Mouse (Mus musculus) limb, embryonic 14.5 days (tissue): ENCODE measurements around the gene Atp7b. TPM values are rescaled to one million over a fixed set of nuclear protein-coding genes. Genes with fewer than 3 reads are reported as not detected.

ENCODE experiments used
- ATAC-seq: fragments of 200-750 bp; cut with Nextera tagmentation; 2 replicates; pipeline ENCODE4 v1.8.0; 2017; ENCODE audit warnings: low read depth, moderate number of reproducible peaks, moderate TSS enrichment; ENCODE audit not compliant: low FRiP score
- DNase-seq: peaks from one replicate; pipeline ENCODE4 v3.0.0-alpha.2; 2015; ENCODE audit warnings: low spot score
- H3K27ac ChIP-seq: fragments of 300-500 bp; sonication (generic); replicated peaks from 2 replicates; pipeline ENCODE4 v1.5.1; 2014; ENCODE audit warnings: low read depth, mild to moderate bottlenecking, low read length, moderate library complexity, mixed read lengths
- H3K27me3 ChIP-seq: fragments of 300-500 bp; sonication (generic); 2 replicates; pipeline ENCODE4 v1.6.1; 2014; ENCODE audit warnings: low read length, mixed read lengths; ENCODE audit not compliant: control insufficient read depth, insufficient read depth
- H3K36me3 ChIP-seq: fragments of 300-500 bp; sonication (generic); 2 replicates; pipeline ENCODE4 v1.6.1; 2014; ENCODE audit warnings: mild to moderate bottlenecking, low read length, moderate library complexity, mixed read lengths; ENCODE audit not compliant: control insufficient read depth, insufficient read depth
- H3K4me1 ChIP-seq: fragments of 300-500 bp; sonication (generic); 2 replicates; pipeline ENCODE4 v1.6.1; 2014; ENCODE audit warnings: antibody characterized with exemption, low read length, mixed read lengths; ENCODE audit not compliant: control insufficient read depth, insufficient read depth
- H3K4me2 ChIP-seq: fragments of 300-500 bp; sonication (generic); replicated peaks from 2 replicates; pipeline ENCODE4 v1.6.1; 2014; ENCODE audit warnings: low read depth, mild to moderate bottlenecking, low read length, moderate library complexity; ENCODE audit not compliant: severe bottlenecking
- H3K4me3 ChIP-seq: fragments of 300-500 bp; sonication (generic); replicated peaks from 2 replicates; pipeline ENCODE4 v1.5.1; 2014; ENCODE audit warnings: low read length
- H3K9ac ChIP-seq: fragments of 300-500 bp; sonication (generic); 2 replicates; pipeline ENCODE4 v1.6.1; 2014; ENCODE audit warnings: mild to moderate bottlenecking, low read depth, low read length, moderate library complexity; ENCODE audit not compliant: severe bottlenecking
- H3K9me3 ChIP-seq: fragments of 300-500 bp; sonication (generic); 2 replicates; pipeline ENCODE4 v1.6.1; 2016; ENCODE audit warnings: low read length; ENCODE audit not compliant: control insufficient read depth
- POLR2A ChIP-seq: fragments of 200-500 bp; IDR thresholded peaks from 2 replicates; pipeline ENCODE4 v1.8.0; 2012; ENCODE audit warnings: inconsistent platforms, mild to moderate bottlenecking, moderate library complexity, borderline replicate concordance; ENCODE audit not compliant: insufficient read depth, insufficient read length; ENCODE audit errors: extremely low read depth
- WGBS: fragments of 180-500 bp; shearing (Covaris S2); extraction: QIAGEN DNeasy Blood & Tissue Kit; methylation state at CpG from one replicate; pipeline ENCODE4 v1.1.7; 2014; 5-methylcytosine and 5-hydroxymethylcytosine counted together
- polyA plus RNA-seq, 2 experiments: library from polyadenylated mRNA; depleted of rRNA in 1 of 2; stranded (reverse) in 1 of 2; unstranded in 1 of 2; fragments of >200 nt; fragmentation: Nextera tagmentation in 1 of 2; extraction: Ambion mirVana in 1 of 2; gene quantifications; 2 replicates each; pipeline versions ENCODE4 v1.2.1 to v1.2.3; 2012 to 2014

The Atp7b gene
- polyA plus RNA-seq, 2 experiments = 0.29 to 0.63 TPM

DNA sequence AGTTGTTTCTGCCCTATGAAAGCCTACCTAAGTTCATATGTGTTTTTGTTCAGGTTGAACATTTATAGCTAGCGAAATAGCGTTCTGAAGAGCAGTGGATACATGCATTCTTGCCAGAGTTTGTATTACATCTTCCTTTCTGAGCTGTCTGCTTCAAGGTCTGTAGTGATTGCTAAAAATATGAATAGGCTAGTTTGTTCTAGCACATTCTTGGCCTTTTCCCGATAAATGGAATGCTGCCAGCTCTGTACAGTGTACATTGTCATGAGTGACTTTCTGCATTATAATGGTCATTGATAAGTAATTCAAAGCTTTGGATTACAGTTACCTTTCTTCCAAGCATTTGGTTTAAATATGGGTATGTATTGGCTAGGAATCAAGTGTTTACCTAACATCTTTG lies 1.0 kb upstream of the Atp7b start:
- H3K36me3 ChIP-seq = peaks cover 28% of the 10 kb centered on the region
- DNase-seq = no peak
- H3K4me3 ChIP-seq = peak overlapping the region; percentile 75
- H3K9me3 ChIP-seq = no peaks in the 10 kb centered on the region; the same call in 1 of the 2 replicates
- H3K27ac ChIP-seq = no peak overlapping the region
- WGBS = 9% methylated on average over 3 of the region's 3 CpGs
- no peak for TF ChIP-seq POLR2A
- no peak for ATAC-seq
- peaks cover 19% of the 10 kb centered on the region for H3K27me3 ChIP-seq
- H3K9ac ChIP-seq = peak overlapping the region; percentile 66
- peaks cover 4% of the 10 kb centered on the region; the same call in 1 of the 2 replicates for H3K4me1 ChIP-seq
- peak overlapping the region; percentile 77 for H3K4me2 ChIP-seq

DNA sequence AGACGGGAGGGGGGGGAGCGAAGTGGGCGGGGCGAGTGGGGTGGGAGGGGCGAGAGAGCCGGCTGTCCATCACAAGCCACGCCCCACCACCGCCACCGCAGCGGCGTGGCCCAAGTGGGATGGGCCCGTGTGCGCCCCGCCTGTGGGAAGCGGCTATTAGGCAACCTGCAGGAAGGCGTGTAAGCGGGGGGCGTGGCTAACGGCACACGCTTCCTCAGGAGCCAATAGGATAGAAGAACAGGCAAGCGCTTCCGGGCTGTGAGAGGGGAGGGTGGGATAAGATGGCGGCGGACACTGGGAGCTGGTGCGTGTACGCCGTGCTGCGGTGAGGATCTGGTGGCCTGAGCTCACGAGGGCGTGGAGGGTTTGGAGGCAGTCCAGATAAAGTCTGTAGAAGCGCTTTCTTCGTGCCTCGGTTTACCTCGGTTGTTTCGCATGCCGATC lies 363 bp upstream of the Atp7b start, which contains the start of gene Alg11:
Gene Alg11, plus strand, starts transcription at position 276 of the 444 bp plus-strand sequence.
- Histone ChIP-seq H3K27me3 (peaks cover 19% of the 10 kb centered on the region), H3K4me3 (peak within 1 kb of the TSS; percentile 75), H3K36me3 (peaks cover 22% of the 10 kb centered on the region), H3K27ac (no peak within 1 kb of the TSS), H3K9ac (peak within 1 kb of the TSS; percentile 66), H3K4me2 (peak within 1 kb of the TSS; percentile 97), H3K9me3 (no peaks in the 10 kb centered on the region), H3K4me1 (peaks cover 4% of the 10 kb centered on the region; the same call in 1 of the 2 replicates)
- 0% methylated on average over 24 of the region's 36 CpGs for WGBS
- ATAC-seq (peak; percentile 100), DNase-seq (peak; percentile 97)
- TF ChIP-seq POLR2A = peak; percentile 92; the same call in 1 of the 2 replicates

DNA sequence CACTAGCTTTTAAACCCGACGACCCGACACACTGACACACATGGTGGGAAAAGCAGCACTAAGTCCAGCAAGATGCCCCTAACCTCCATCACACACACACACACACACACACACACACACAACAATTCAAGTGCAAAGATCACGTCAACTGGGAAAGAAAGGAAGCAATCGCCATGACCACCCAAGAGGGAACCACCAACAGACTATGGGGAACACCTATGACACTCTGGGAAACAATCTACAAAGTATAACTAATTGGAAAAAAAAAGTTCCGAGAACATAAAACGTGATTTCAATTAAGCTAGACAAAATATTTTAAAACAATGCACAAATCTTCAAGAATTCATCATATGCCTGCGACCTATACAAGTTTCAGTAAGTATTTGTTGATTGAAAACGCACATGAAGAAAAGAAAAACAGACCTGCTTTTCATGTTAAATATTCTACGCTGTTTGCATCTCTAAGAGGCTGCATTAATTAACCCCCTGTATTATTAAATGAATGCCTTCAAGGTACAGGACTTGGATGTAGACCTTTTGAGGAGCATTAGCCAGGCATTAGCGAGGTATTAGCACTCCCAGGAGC lies 859 bp downstream of the Atp7b start:
- DNase-seq (no peak), ATAC-seq (no peak)
- H3K9ac ChIP-seq = peak overlapping the region; percentile 66; the same call in 1 of the 2 replicates
- peaks cover 11% of the 10 kb centered on the region for H3K36me3 ChIP-seq
- H3K27me3 ChIP-seq = peaks cover 19% of the 10 kb centered on the region
- H3K4me2 ChIP-seq = peak overlapping the region; percentile 97
- H3K27ac ChIP-seq = no peak overlapping the region
- no peaks in the 10 kb centered on the region for H3K9me3 ChIP-seq
- no peak for TF ChIP-seq POLR2A
- peaks cover 4% of the 10 kb centered on the region; the same call in 1 of the 2 replicates for H3K4me1 ChIP-seq
- H3K4me3 ChIP-seq = peak overlapping the region; percentile 75
- WGBS = 39% methylated on average over 11 of the region's 11 CpGs

DNA sequence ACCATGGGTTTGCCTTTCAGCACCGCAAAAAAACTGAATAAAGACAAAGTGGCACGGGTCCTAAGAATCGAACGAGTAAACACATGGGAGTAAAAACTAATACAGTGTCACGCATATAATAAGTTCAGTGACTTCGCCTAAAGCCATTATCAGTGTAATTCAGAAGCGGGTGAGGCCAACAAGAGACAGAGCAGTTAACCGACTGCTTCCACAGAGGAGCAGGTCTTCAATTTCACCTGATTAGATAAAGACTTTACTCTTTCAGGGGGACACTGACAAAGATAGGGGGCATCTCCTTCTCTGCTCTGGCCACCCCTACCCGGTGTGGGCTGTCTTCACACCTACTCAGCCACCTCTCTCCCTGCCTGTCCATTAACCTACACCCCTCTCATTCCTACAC lies 1.7 kb downstream of the Atp7b start:
- DNase-seq = no peak
- Histone ChIP-seq H3K9me3 (no peaks in the 10 kb centered on the region), H3K27ac (no peak overlapping the region), H3K9ac (no peak overlapping the region), H3K36me3 (0 out of 2 replicates have a peak, but pooled peaks cover 4% of the 10 kb centered on the region), H3K27me3 (peaks cover 19% of the 10 kb centered on the region), H3K4me2 (no peak overlapping the region), H3K4me3 (no peak overlapping the region), H3K4me1 (peaks cover 4% of the 10 kb centered on the region; the same call in 1 of the 2 replicates)
- WGBS = 84% methylated on average over 9 of the region's 9 CpGs
- ATAC-seq = no peak
- no peak for TF ChIP-seq POLR2A

DNA sequence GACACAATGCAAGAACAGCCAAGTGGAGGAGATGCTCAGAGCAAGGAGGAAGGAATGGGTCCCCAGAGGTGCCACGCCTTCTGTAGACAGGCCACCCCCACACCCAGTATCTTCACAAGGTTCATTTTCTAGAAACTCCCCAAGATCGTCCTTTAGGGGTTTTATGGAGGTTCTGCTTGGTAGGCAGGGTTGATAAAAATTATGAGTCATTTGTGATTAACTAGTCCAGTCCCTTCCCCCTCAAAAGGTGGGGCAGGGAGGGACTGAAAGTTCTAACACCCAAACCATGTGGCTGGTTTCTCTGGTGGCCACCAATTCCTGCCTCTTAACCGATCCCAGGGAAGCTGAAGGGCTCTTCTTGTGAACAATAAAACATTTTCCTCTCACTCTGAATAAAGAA lies 3.3 kb downstream of the Atp7b start:
- no peak overlapping the region for H3K4me3 ChIP-seq
- H3K27ac ChIP-seq = no peak overlapping the region
- WGBS = 75% methylated on average over 3 of the region's 3 CpGs
- H3K4me2 ChIP-seq = no peak overlapping the region
- H3K9me3 ChIP-seq = no peaks in the 10 kb centered on the region
- H3K27me3 ChIP-seq = peaks cover 19% of the 10 kb centered on the region
- no peak for TF ChIP-seq POLR2A
- no peak for ATAC-seq
- peaks cover 4% of the 10 kb centered on the region; the same call in 1 of the 2 replicates for H3K4me1 ChIP-seq
- H3K36me3 ChIP-seq = no peaks in the 10 kb centered on the region
- no peak for DNase-seq
- no peak overlapping the region for H3K9ac ChIP-seq
